Mouse (Mus musculus): Measurements from ENCODE around the gene Baiap2l1. TPM values are rescaled to one million over a fixed set of nuclear protein-coding genes. Genes with fewer than 3 reads are reported as not detected.
"Not testable (repeated sequence)": the region's sequence is repeated elsewhere in the genome, so short reads cannot be mapped to it uniquely, and the experiment has no call there.

The Baiap2l1 gene
- polyA plus RNA-seq, 1 experiment from 2014 or later, result 1.6 TPM

- H3K4me2 ChIP-seq, result no peak overlapping the region
- H3K27me3 ChIP-seq, result no peaks in the 10 kb centered on the region
- no peaks in the 10 kb centered on the region for H3K9me3 ChIP-seq
- H3K9ac ChIP-seq, result no peak overlapping the region
- no peak for ATAC-seq (ENCODE audit: low read depth)
- no peak overlapping the region for H3K27ac ChIP-seq (replicated peaks)
- H3K36me3 ChIP-seq, result no peaks in the 10 kb centered on the region
- 87% methylated on average over 9 of the region's 9 CpGs for WGBS
- H3K4me1 ChIP-seq (replicated peaks), result no peaks in the 10 kb centered on the region
- H3K4me3 ChIP-seq, result no peak overlapping the region
These were observed 10.8 kb upstream of the Baiap2l1 start for GRCm38 (mm10) chr5:144368661-144369205.

GRCm38 (mm10) chr5:144366551-144366950, 8.6 kb upstream of the Baiap2l1 start:
- H3K27me3 ChIP-seq; H3K36me3 ChIP-seq; H3K4me3 ChIP-seq; ATAC-seq (ENCODE audit: low read depth); H3K4me1 ChIP-seq (replicated peaks); H3K27ac ChIP-seq (replicated peaks); H3K4me2 ChIP-seq; H3K9ac ChIP-seq; H3K9me3 ChIP-seq: not testable (repeated sequence)
- 75% methylated on average over 6 of the region's 6 CpGs for WGBS

- 94% methylated on average over 11 of the region's 11 CpGs for WGBS
- no peak overlapping the region for H3K4me2 ChIP-seq
- H3K27me3 ChIP-seq, result no peaks in the 10 kb centered on the region; the same call in 1 of the 2 replicates
- no peak overlapping the region for H3K27ac ChIP-seq (replicated peaks)
- H3K9me3 ChIP-seq, result no peaks in the 10 kb centered on the region
- ATAC-seq (ENCODE audit: low read depth), result no peak
- H3K36me3 ChIP-seq, result no peaks in the 10 kb centered on the region
- H3K4me1 ChIP-seq (replicated peaks), result no peaks in the 10 kb centered on the region
- no peak overlapping the region for H3K9ac ChIP-seq
- no peak overlapping the region for H3K4me3 ChIP-seq
These were observed 6.9 kb upstream of the Baiap2l1 start for GRCm38 (mm10) chr5:144364680-144365357.

- Histone ChIP-seq H3K36me3 (no peaks in the 10 kb centered on the region), H3K4me3 (no peak overlapping the region), H3K4me2 (no peak overlapping the region), H3K9ac (no peak overlapping the region), H3K9me3 (no peaks in the 10 kb centered on the region), H3K27me3 (peaks cover 43% of the 10 kb centered on the region), H3K4me1 (replicated peaks) (peaks cover 19% of the 10 kb centered on the region), H3K27ac (replicated peaks) (no peak overlapping the region)
- WGBS, result 50% methylated on average over 6 of the region's 6 CpGs
- no peak for ATAC-seq (ENCODE audit: low read depth)
These were observed 2.4 kb upstream of the Baiap2l1 start for GRCm38 (mm10) chr5:144360346-144360745.

- WGBS, result 78% methylated on average over 6 of the region's 6 CpGs
These were observed 2.0 kb upstream of the Baiap2l1 start for GRCm38 (mm10) chr5:144359886-144360285.

GRCm38 (mm10) chr5:144358592-144358917, 643 bp upstream of the Baiap2l1 start:
- H3K4me2 ChIP-seq, result peak overlapping the region; percentile 91
- peak overlapping the region; percentile 17; the same call in 1 of the 2 replicates for H3K9ac ChIP-seq
- no peak for ATAC-seq (ENCODE audit: low read depth)
- H3K27ac ChIP-seq (replicated peaks), result no peak overlapping the region
- 7% methylated on average over 10 of the region's 10 CpGs for WGBS
- H3K27me3 ChIP-seq, result peaks cover 44% of the 10 kb centered on the region
- H3K4me3 ChIP-seq, result peak overlapping the region; percentile 52
- no peaks in the 10 kb centered on the region for H3K9me3 ChIP-seq
- H3K4me1 ChIP-seq (replicated peaks), result peaks cover 19% of the 10 kb centered on the region
- no peaks in the 10 kb centered on the region for H3K36me3 ChIP-seq

More at GRCm38 (mm10) chr5:144359886-144360285, 2.0 kb upstream of the Baiap2l1 start:
- no peak for ATAC-seq (ENCODE audit: low read depth)
- Histone ChIP-seq H3K4me1 (replicated peaks) (peaks cover 19% of the 10 kb centered on the region), H3K9me3 (no peaks in the 10 kb centered on the region), H3K4me2 (no peak overlapping the region), H3K27me3 (peaks cover 44% of the 10 kb centered on the region), H3K9ac (no peak overlapping the region), H3K36me3 (no peaks in the 10 kb centered on the region), H3K4me3 (no peak overlapping the region), H3K27ac (replicated peaks) (no peak overlapping the region)

- under 1% methylated on average over 27 of the region's 27 CpGs for WGBS
- no peak for ATAC-seq (ENCODE audit: low read depth)
- Histone ChIP-seq H3K4me3 (peak overlapping the region; percentile 52), H3K36me3 (no peaks in the 10 kb centered on the region), H3K9me3 (no peaks in the 10 kb centered on the region), H3K27me3 (peaks cover 44% of the 10 kb centered on the region), H3K9ac (peak overlapping the region; percentile 17), H3K4me2 (peak overlapping the region; percentile 91), H3K27ac (replicated peaks) (no peak overlapping the region), H3K4me1 (replicated peaks) (peaks cover 19% of the 10 kb centered on the region)
These were observed 396 bp downstream of the Baiap2l1 start for GRCm38 (mm10) chr5:144357551-144357880.

- no peaks in the 10 kb centered on the region for H3K36me3 ChIP-seq
- peaks cover 44% of the 10 kb centered on the region for H3K27me3 ChIP-seq
- no peak for ATAC-seq (ENCODE audit: low read depth)
- peak overlapping the region; percentile 52 for H3K4me3 ChIP-seq
- WGBS, result 9% methylated on average over 17 of the region's 17 CpGs
- no peak overlapping the region for H3K27ac ChIP-seq (replicated peaks)
- no peak overlapping the region for H3K9ac ChIP-seq
- H3K9me3 ChIP-seq, result no peaks in the 10 kb centered on the region
- peak overlapping the region; percentile 91 for H3K4me2 ChIP-seq
- H3K4me1 ChIP-seq (replicated peaks), result peaks cover 19% of the 10 kb centered on the region
These were observed 996 bp downstream of the Baiap2l1 start for GRCm38 (mm10) chr5:144356776-144357455.

- ATAC-seq (ENCODE audit: low read depth), result no peak
- Histone ChIP-seq H3K4me3 (no peak overlapping the region), H3K9me3 (no peaks in the 10 kb centered on the region), H3K27me3 (peaks cover 21% of the 10 kb centered on the region), H3K4me2 (no peak overlapping the region), H3K27ac (replicated peaks) (no peak overlapping the region), H3K36me3 (no peaks in the 10 kb centered on the region), H3K9ac (no peak overlapping the region), H3K4me1 (replicated peaks) (peaks cover 9% of the 10 kb centered on the region)
- 85% methylated on average over 9 of the region's 9 CpGs for WGBS
These were observed 5.5 kb downstream of the Baiap2l1 start for GRCm38 (mm10) chr5:144352250-144353047.

GRCm38 (mm10) chr5:144351185-144351584, 6.7 kb downstream of the Baiap2l1 start:
- no peaks in the 10 kb centered on the region for H3K9me3 ChIP-seq
- 8% methylated on average over 8 of the region's 8 CpGs for WGBS
- H3K4me1 ChIP-seq (replicated peaks), result 0 out of 2 replicates have a peak, but pooled peaks cover 4% of the 10 kb centered on the region
- no peak overlapping the region for H3K4me3 ChIP-seq
- H3K27ac ChIP-seq (replicated peaks), result no peak overlapping the region
- peaks cover 9% of the 10 kb centered on the region for H3K27me3 ChIP-seq
- H3K9ac ChIP-seq, result no peak overlapping the region
- ATAC-seq (ENCODE audit: low read depth), result no peak
- no peak overlapping the region for H3K4me2 ChIP-seq
- H3K36me3 ChIP-seq, result no peaks in the 10 kb centered on the region

- 89% methylated on average over 6 of the region's 6 CpGs for WGBS
- no peaks in the 10 kb centered on the region; the same call in 1 of the 2 replicates for H3K4me1 ChIP-seq (replicated peaks)
- H3K9me3 ChIP-seq, result no peaks in the 10 kb centered on the region
- H3K4me3 ChIP-seq, result no peak overlapping the region
- H3K36me3 ChIP-seq, result no peaks in the 10 kb centered on the region
- no peak for ATAC-seq (ENCODE audit: low read depth)
- H3K9ac ChIP-seq, result no peak overlapping the region
- H3K27me3 ChIP-seq, result no peaks in the 10 kb centered on the region
- no peak overlapping the region for H3K27ac ChIP-seq (replicated peaks)
- no peak overlapping the region for H3K4me2 ChIP-seq
These were observed 13.3 kb downstream of the Baiap2l1 start for GRCm38 (mm10) chr5:144344592-144344991.

GRCm38 (mm10) chr5:144341085-144341484, 16.8 kb downstream of the Baiap2l1 start:
- no peak for ATAC-seq (ENCODE audit: low read depth)

More at GRCm38 (mm10) chr5:144341085-144341484, 16.8 kb downstream of the Baiap2l1 start:
- Histone ChIP-seq H3K36me3 (no peaks in the 10 kb centered on the region), H3K4me3 (no peak overlapping the region), H3K4me2 (no peak overlapping the region), H3K27me3 (no peaks in the 10 kb centered on the region), H3K9ac (no peak overlapping the region), H3K27ac (replicated peaks) (no peak overlapping the region), H3K4me1 (replicated peaks) (peaks cover 6% of the 10 kb centered on the region; the same call in 1 of the 2 replicates), H3K9me3 (no peaks in the 10 kb centered on the region)
- 78% methylated on average over 1 of the region's 1 CpGs for WGBS
